In the genomic region with DNA sequence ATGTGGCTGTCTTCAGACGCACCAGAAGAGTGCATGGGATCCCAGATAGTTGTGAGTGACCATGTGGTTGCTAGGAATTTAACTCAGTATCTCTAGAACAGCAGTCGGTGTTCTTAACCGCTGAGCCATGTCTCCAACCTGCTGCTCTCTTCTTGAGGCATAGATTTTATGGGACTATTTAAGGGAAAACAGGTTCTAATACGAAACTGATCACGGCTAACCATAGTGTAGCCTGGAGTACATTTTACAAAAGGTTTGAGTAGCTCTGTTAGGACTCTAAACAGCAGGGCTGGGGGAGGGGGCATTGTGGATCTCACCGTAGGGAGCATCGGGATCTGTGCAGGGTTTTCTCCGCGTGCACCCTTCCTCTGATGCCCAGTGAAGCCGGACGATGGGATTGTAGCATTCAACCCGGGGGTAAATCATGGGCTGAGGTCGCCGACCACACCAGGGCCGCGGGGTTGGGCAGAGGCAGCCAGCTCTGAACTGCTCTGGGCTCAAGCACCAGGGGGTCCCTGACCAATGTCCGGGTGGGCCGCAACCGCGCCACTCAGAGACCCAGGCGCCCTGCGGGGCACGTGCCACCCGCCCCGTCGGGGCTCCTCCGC, we compare ENCODE assay signal across 7 mouse cellular contexts. TPM values are rescaled to one million over a fixed set of nuclear protein-coding genes. Genes with fewer than 3 reads are reported as not detected.
A peak's percentile ranks its signal among the peaks of the same experiment; 100 is the strongest.
DNase-seq lines count a peak whose midpoint lies in the region; ATAC-seq and TF ChIP-seq lines count a peak whose summit lies in the region.

A gene (plus strand): TSS at position 306 of the 608 bp plus-strand sequence.

- peak within 1 kb of the TSS; percentile 47 for H3K27ac ChIP-seq in cortical plate, adult 2 months (ENCODE audit: insufficient read depth, low read length)
- H3K27ac ChIP-seq in heart, embryonic 10.5 days, result peak within 1 kb of the TSS; percentile 100
- H3K27ac ChIP-seq in midbrain, postnatal 0 days (ENCODE audit: low read depth, low read length), result peak within 1 kb of the TSS; percentile 94

- H3K4me1 ChIP-seq in cortical plate, adult 2 months (ENCODE audit: control insufficient read depth, insufficient read depth, low read length), result peaks cover 2% of the 10 kb centered on the region; the same call in 1 of the 2 replicates
- H3K4me1 ChIP-seq in heart, embryonic 10.5 days, result peaks cover 48% of the 10 kb centered on the region
- H3K4me1 ChIP-seq in midbrain, postnatal 0 days (ENCODE audit: insufficient read depth, low read length), result 0 out of 2 replicates have a peak, but pooled peaks cover 7% of the 10 kb centered on the region

- H3K4me2 ChIP-seq in midbrain, postnatal 0 days (ENCODE audit: low read depth, low read length, poor library complexity, severe bottlenecking), result peak within 1 kb of the TSS; percentile 76

- peak; percentile 59 for DNase-seq in 3T3-L1 (ENCODE audit: low read depth, low spot score)
- peak; percentile 64 for DNase-seq in 416B (ENCODE audit: low read depth)
- no peak for DNase-seq in heart, embryonic 10.5 days (ENCODE audit: low spot score)
- no peak for DNase-seq in left cerebral cortex, adult 8-10 months (ENCODE audit: low spot score in 2 of 2)
- DNase-seq in midbrain, postnatal 0 days (ENCODE audit: low spot score), result peak; percentile 28
- DNase-seq in Muller cell, postnatal 12 days (ENCODE audit: inconsistent ontology term), result no peak

- H3K36me3 ChIP-seq in heart, embryonic 10.5 days, result no peaks in the 10 kb centered on the region
- no peaks in the 10 kb centered on the region for H3K36me3 ChIP-seq in midbrain, postnatal 0 days (ENCODE audit: insufficient read depth, low read length)

- H3K27me3 ChIP-seq in heart, embryonic 10.5 days (ENCODE audit: insufficient read depth, poor library complexity, severe bottlenecking), result no peaks in the 10 kb centered on the region
- no peaks in the 10 kb centered on the region for H3K27me3 ChIP-seq in midbrain, postnatal 0 days (ENCODE audit: insufficient read depth, low read length)

- peak within 1 kb of the TSS; percentile 51 for H3K4me3 ChIP-seq in cortical plate, adult 2 months (ENCODE audit: insufficient read depth, low read length)
- peak within 1 kb of the TSS; percentile 96 for H3K4me3 ChIP-seq in heart, embryonic 10.5 days
- H3K4me3 ChIP-seq in midbrain, postnatal 0 days (ENCODE audit: low read depth, low read length), result peak within 1 kb of the TSS; percentile 91

- 3% methylated on average over 27 of the region's 27 CpGs for WGBS in heart, embryonic 10.5 days
- WGBS in midbrain, postnatal 0 days, result 2% methylated on average over 27 of the region's 27 CpGs

- no peaks in the 10 kb centered on the region for H3K9me3 ChIP-seq in heart, embryonic 10.5 days
- H3K9me3 ChIP-seq in midbrain, postnatal 0 days (ENCODE audit: low read length), result no peaks in the 10 kb centered on the region

- ATAC-seq in midbrain, postnatal 0 days (ENCODE audit: low FRiP score), result no peak; the same call in 1 of the 2 replicates

- TF ChIP-seq CTCF in cortical plate, adult 2 months (IDR thresholded peaks at IDR 0.05; ENCODE audit: extremely low read depth, insufficient read depth, low read length), result no peak
- TF ChIP-seq CTCF in midbrain, postnatal 0 days (IDR thresholded peaks at IDR 0.05), result no peak

- H3K9ac ChIP-seq in midbrain, postnatal 0 days (replicated peaks; ENCODE audit: low read length, poor library complexity, severe bottlenecking), result peak within 1 kb of the TSS; percentile 96

- TF ChIP-seq POLR2A in cortical plate, adult 2 months (IDR thresholded peaks at IDR 0.05; ENCODE audit: extremely low read depth, insufficient read depth, low read length), result no peak

RNA-seq across cellular contexts. Expression of the gene that starts here (rescaled TPM):
- polyA plus RNA-seq in cortical plate, adult 2 months (2012; rRNA removed), result 101 and 110 TPM in 2 replicates
- 147 TPM in 2 replicates for polyA plus RNA-seq in heart, embryonic 10.5 days (2016; fragmentation: Nextera tagmentation; extraction: Ambion mirVana)
- total RNA-seq in left cerebral cortex, adult 8-10 months (2022), result 10 to 100 TPM; 51.9 to 63.7 (median 56.1) TPM
- 58.5 and 62.7 TPM in 2 replicates for total RNA-seq in midbrain, postnatal 0 days (2014; rRNA removed)
- polyA plus RNA-seq in midbrain, postnatal 0 days (2015; fragmentation: Nextera tagmentation; extraction: Ambion mirVana), result 82.5 and 83.9 TPM in 2 replicates

Comparison
In these comparisons a context has a peak if more than half of its experiments do, and no peak if none do; other contexts are left out.
1. DNase-seq: peak in 3T3-L1 (single experiment), 416B (single experiment) and midbrain, postnatal 0 days (single experiment); none in heart, embryonic 10.5 days (single experiment), left cerebral cortex, adult 8-10 months (0 of 2) and Muller cell, postnatal 12 days (single experiment).
2. H3K27ac ChIP-seq: peak in every context shown above with its lines; median percentile 100 in heart, embryonic 10.5 days; 94 in midbrain, postnatal 0 days; 47 in cortical plate, adult 2 months.
3. Peak in every context shown above with its lines, with median percentiles within 50 percentile points of each other: H3K4me3 ChIP-seq.